Mouse (Mus musculus) forebrain, embryonic 14.5 days (tissue): ENCODE data around the gene Cd69. TPM values are rescaled to one million over a fixed set of nuclear protein-coding genes. Genes with fewer than 3 reads are reported as not detected.

Source experiments
- ATAC-seq: fragments of 200-750 bp; cut with Nextera tagmentation; 2 replicates; pipeline ENCODE4 v1.8.0; 2017; ENCODE audit warnings: mild to moderate bottlenecking, moderate library complexity
- DNase-seq: peaks from one replicate; pipeline ENCODE4 v3.0.0-alpha.2; 2015; ENCODE audit warnings: low spot score
- H3K27ac ChIP-seq: fragments of 300-500 bp; sonication (generic); 2 replicates; pipeline ENCODE4 v1.5.1; 2014; ENCODE audit warnings: low read depth, mild to moderate bottlenecking, control low read depth, low read length, moderate library complexity
- H3K27me3 ChIP-seq: fragments of 300-500 bp; sonication (generic); replicated peaks from 2 replicates; pipeline ENCODE4 v1.6.1; 2014; ENCODE audit warnings: low read length, control low read depth, mixed read lengths; ENCODE audit not compliant: control insufficient read depth, insufficient read depth
- H3K36me3 ChIP-seq: fragments of 300-500 bp; sonication (generic); 2 replicates; pipeline ENCODE4 v1.6.1; 2014; ENCODE audit warnings: low read length, control low read depth; ENCODE audit not compliant: control insufficient read depth, insufficient read depth
- H3K4me1 ChIP-seq: fragments of 300-500 bp; sonication (generic); 2 replicates; pipeline ENCODE4 v1.6.1; 2014; ENCODE audit warnings: antibody characterized with exemption, low read length, control low read depth; ENCODE audit not compliant: control insufficient read depth, insufficient read depth
- H3K4me2 ChIP-seq: fragments of 300-500 bp; sonication (generic); 2 replicates; pipeline ENCODE4 v1.6.1; 2014; ENCODE audit warnings: mild to moderate bottlenecking, control low read depth, low read length
- H3K4me3 ChIP-seq: fragments of 300-500 bp; sonication (generic); 2 replicates; pipeline ENCODE4 v1.5.1; 2014; ENCODE audit warnings: low read depth, low read length, control low read depth
- H3K9ac ChIP-seq: fragments of 300-500 bp; sonication (generic); 2 replicates; pipeline ENCODE4 v1.6.1; 2014; ENCODE audit warnings: mild to moderate bottlenecking, low read length, control low read depth, moderate library complexity
- H3K9me3 ChIP-seq: fragments of 300-500 bp; sonication (generic); replicated peaks from 2 replicates; pipeline ENCODE4 v1.6.1; 2016; ENCODE audit warnings: low read length, control low read depth, mixed read lengths; ENCODE audit not compliant: control insufficient read depth
- WGBS: fragments of 180-500 bp; shearing (Covaris S2); extraction: QIAGEN DNeasy Blood & Tissue Kit; methylation state at CpG from one replicate; pipeline ENCODE4 v1.1.7; 2014; 5-methylcytosine and 5-hydroxymethylcytosine counted together
- polyA plus RNA-seq: library from polyadenylated mRNA; unstranded; fragments of >200 nt; fragmentation: Nextera tagmentation; extraction: Ambion mirVana; gene quantifications from 2 replicates; pipeline ENCODE4 v1.2.1, GENCODE M21; 2014

The Cd69 gene
- polyA plus RNA-seq: not detected in 2 replicates

GRCm38 (mm10) chr6:129275220-129275619 lies at the start of gene Cd69:
Gene Cd69 (minus strand): TSS chr6:129275436.
- Histone ChIP-seq H3K27ac (no peak within 1 kb of the TSS), H3K27me3 (no peaks in the 10 kb centered on the region), H3K9ac (no peak within 1 kb of the TSS)

DNA sequence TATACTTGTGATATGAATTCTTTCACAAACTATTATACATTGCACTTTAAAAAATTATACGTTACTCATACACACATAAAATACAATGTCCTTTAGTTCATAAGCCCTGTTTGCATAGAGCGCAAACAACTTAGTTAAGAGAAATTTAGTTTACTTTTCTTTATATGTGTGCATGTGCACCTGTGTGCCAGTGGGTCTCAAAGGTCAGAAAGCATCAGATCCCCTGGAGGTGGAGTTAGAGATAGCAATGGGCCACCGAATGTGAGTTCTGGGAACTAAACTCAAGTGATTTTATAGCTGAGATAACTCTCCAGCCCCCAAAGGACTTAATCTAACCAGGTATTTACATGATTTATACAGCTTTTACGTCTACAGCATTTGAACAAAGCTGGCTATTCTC lies 44.1 kb upstream of the Cd69 start:
- no peak overlapping the region for H3K4me2 ChIP-seq
- H3K36me3 ChIP-seq: no peaks in the 10 kb centered on the region
- DNase-seq: no peak
- H3K27me3 ChIP-seq: no peaks in the 10 kb centered on the region
- no peak overlapping the region for H3K27ac ChIP-seq
- no peaks in the 10 kb centered on the region for H3K4me1 ChIP-seq
- no peak overlapping the region for H3K9ac ChIP-seq
- no peak for ATAC-seq
- 77% methylated on average over 4 of the region's 4 CpGs for WGBS
- no peak overlapping the region for H3K4me3 ChIP-seq
- H3K9me3 ChIP-seq: no peaks in the 10 kb centered on the region

More at GRCm38 (mm10) chr6:129275220-129275619, at the start of gene Cd69:
- Histone ChIP-seq H3K4me1 (no peaks in the 10 kb centered on the region), H3K9me3 (no peaks in the 10 kb centered on the region), H3K4me3 (no peak within 1 kb of the TSS), H3K36me3 (no peaks in the 10 kb centered on the region), H3K4me2 (no peak within 1 kb of the TSS)
- no peak for DNase-seq
- WGBS: 82% methylated on average over 9 of the region's 9 CpGs
- ATAC-seq: no peak

DNA sequence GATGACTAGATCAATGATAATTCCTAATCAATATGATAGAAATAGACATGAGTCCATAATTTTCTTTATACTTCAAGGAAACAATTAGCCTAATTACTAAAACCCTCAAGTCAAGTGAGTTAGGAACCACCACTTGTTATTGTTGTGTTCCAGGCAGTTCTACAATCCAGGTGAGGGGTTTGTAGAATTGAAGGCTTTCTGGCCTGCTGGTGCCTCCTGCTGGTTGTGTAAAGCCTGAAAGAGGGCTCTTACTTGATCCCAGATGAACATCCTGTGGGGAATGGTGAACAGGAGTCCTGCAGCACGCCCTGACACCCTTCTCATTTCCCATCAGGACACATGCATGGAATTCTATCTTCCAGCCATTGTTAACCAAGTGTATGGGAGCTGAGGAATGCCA lies 43.2 kb upstream of the Cd69 start:
- Histone ChIP-seq H3K27ac (no peak overlapping the region), H3K4me2 (no peak overlapping the region), H3K9ac (no peak overlapping the region), H3K9me3 (no peaks in the 10 kb centered on the region), H3K4me1 (no peaks in the 10 kb centered on the region), H3K4me3 (no peak overlapping the region), H3K27me3 (no peaks in the 10 kb centered on the region), H3K36me3 (no peaks in the 10 kb centered on the region)
- ATAC-seq: no peak
- DNase-seq: no peak
- WGBS: 41% methylated on average over 1 of the region's 1 CpGs

GRCm38 (mm10) chr6:129316463-129316862 lies 41.2 kb upstream of the Cd69 start:
- Histone ChIP-seq H3K27me3 (no peaks in the 10 kb centered on the region), H3K9me3 (no peaks in the 10 kb centered on the region), H3K4me2 (no peak overlapping the region), H3K36me3 (no peaks in the 10 kb centered on the region), H3K4me1 (no peaks in the 10 kb centered on the region), H3K4me3 (no peak overlapping the region), H3K27ac (no peak overlapping the region), H3K9ac (no peak overlapping the region)
- 74% methylated on average over 2 of the region's 2 CpGs for WGBS
- ATAC-seq (no peak), DNase-seq (no peak)

DNA sequence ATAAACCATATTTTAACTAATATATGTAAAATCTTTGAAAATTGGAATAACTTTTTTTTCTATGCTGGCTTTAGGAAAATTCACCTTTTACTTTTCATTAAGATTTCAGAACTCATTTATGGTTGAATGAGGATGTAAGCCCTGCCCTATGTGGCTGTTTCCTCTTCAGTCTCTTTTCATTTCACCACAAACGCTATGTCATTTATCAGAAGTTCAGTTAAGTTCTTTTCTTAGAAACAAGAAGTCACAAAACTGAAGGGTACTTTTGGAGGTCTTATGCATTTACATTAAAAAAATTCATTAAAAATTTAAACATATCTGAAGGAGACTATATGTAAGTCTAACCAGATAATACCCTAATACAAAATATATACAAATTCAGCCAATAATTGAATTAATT lies 40.5 kb upstream of the Cd69 start:
- Histone ChIP-seq H3K9ac (no peak overlapping the region), H3K36me3 (no peaks in the 10 kb centered on the region), H3K27me3 (no peaks in the 10 kb centered on the region), H3K27ac (no peak overlapping the region), H3K4me3 (no peak overlapping the region), H3K4me2 (no peak overlapping the region), H3K9me3 (no peaks in the 10 kb centered on the region), H3K4me1 (no peaks in the 10 kb centered on the region)
- 88% methylated on average over 1 of the region's 1 CpGs for WGBS
- DNase-seq: no peak
- ATAC-seq: no peak

DNA sequence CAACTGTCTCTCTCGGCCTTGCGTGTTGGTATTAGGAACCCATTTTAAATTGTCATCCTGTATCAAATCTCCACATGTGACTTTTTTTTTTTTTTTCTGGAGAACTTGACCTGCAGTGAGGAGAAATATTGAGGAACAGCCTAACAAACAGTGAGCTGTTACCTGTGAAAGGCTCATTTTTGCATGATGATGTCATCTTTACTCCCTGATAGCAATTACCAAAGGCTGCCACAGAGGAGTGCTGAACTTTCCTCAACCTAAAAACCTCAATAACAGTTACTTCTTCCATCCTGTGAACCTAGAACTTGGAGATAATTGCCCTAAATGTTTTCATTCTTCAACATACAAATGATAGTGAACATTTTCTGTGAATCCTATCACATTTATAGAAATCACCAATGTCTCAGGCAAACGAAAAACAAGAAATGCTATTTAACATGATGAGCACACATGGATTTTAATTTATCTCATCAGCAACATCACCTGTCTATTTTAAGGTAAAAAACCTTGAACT lies 39.5 kb upstream of the Cd69 start:
- H3K4me3 ChIP-seq: no peak overlapping the region
- H3K9ac ChIP-seq: no peak overlapping the region
- H3K4me1 ChIP-seq: no peaks in the 10 kb centered on the region
- WGBS: 89% methylated on average over 3 of the region's 3 CpGs
- ATAC-seq (no peak), DNase-seq (no peak)
- H3K27ac ChIP-seq: no peak overlapping the region
- H3K36me3 ChIP-seq: no peaks in the 10 kb centered on the region
- H3K4me2 ChIP-seq: no peak overlapping the region
- no peaks in the 10 kb centered on the region for H3K9me3 ChIP-seq
- H3K27me3 ChIP-seq: no peaks in the 10 kb centered on the region

DNA sequence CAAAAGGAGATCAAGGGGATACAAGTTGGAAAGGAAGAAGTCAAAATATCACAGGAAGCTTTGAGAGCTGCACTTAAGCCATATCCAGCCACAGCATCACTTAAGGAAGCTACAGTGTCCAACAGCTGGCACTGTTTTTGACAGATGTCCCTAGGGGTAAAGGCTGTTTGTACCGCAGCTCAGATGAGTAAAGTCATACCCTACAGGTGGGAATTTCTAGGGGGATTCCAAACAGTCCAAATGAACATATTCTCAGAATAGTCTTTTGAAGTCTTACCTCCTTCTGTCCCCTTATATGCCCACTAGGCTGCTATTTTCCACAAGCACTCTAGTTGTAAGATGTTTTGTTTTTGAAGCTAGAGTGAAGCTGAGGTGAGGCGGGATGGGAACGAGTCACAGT lies 37.3 kb upstream of the Cd69 start:
- Histone ChIP-seq H3K4me1 (no peaks in the 10 kb centered on the region), H3K4me3 (no peak overlapping the region), H3K27ac (no peak overlapping the region), H3K36me3 (no peaks in the 10 kb centered on the region), H3K4me2 (no peak overlapping the region), H3K27me3 (no peaks in the 10 kb centered on the region), H3K9ac (no peak overlapping the region), H3K9me3 (no peaks in the 10 kb centered on the region)
- no peak for ATAC-seq
- 88% methylated on average over 3 of the region's 3 CpGs for WGBS
- no peak for DNase-seq

DNA sequence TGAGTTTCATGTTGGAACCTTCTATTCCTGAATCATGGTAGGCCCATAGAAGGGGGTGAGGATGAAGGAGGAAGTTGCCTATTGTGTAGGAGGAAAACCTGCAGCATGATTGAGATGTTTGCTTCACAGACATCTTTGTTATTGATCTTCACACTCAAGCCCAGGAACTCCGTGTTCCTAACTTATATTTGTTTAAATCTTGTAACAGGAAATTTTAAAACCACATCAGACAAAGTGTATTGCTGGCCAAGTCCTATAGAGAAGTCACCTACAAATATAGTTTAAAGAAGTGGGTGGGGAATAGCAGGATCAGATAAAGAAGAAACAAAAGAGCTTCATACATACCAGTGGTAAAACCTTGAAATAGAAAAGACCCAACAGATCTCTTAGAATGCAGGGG lies 28.9 kb upstream of the Cd69 start:
- Histone ChIP-seq H3K9me3 (no peaks in the 10 kb centered on the region), H3K36me3 (no peaks in the 10 kb centered on the region), H3K27me3 (no peaks in the 10 kb centered on the region), H3K4me2 (no peak overlapping the region), H3K9ac (no peak overlapping the region), H3K27ac (no peak overlapping the region), H3K4me3 (no peak overlapping the region), H3K4me1 (no peaks in the 10 kb centered on the region)
- 67% methylated on average over 1 of the region's 1 CpGs for WGBS
- ATAC-seq (no peak), DNase-seq (no peak)

GRCm38 (mm10) chr6:129288708-129289107 lies 13.5 kb upstream of the Cd69 start:
- no peak for ATAC-seq
- no peak overlapping the region for H3K4me2 ChIP-seq

More at GRCm38 (mm10) chr6:129288708-129289107, 13.5 kb upstream of the Cd69 start:
- H3K4me3 ChIP-seq: no peak overlapping the region
- DNase-seq: no peak
- no peaks in the 10 kb centered on the region for H3K9me3 ChIP-seq
- H3K27ac ChIP-seq: no peak overlapping the region
- H3K36me3 ChIP-seq: no peaks in the 10 kb centered on the region
- no peak overlapping the region for H3K9ac ChIP-seq
- no peaks in the 10 kb centered on the region for H3K4me1 ChIP-seq
- H3K27me3 ChIP-seq: no peaks in the 10 kb centered on the region
